Mouse (Mus musculus): Measurements from ENCODE around the gene Nudt15.

- TF ChIP-seq CTCF (IDR thresholded peaks at IDR 0.05; ENCODE audit: low read depth): no peak
- no peak for TF ChIP-seq EP300 (IDR thresholded peaks at IDR 0.05; ENCODE audit: low read depth)
These were observed at the start of gene Nudt15 for GRCm38 (mm10) chr14:73548051-73548450.

Data from liver, embryonic 14.5 days (tissue).